In the genomic region with DNA sequence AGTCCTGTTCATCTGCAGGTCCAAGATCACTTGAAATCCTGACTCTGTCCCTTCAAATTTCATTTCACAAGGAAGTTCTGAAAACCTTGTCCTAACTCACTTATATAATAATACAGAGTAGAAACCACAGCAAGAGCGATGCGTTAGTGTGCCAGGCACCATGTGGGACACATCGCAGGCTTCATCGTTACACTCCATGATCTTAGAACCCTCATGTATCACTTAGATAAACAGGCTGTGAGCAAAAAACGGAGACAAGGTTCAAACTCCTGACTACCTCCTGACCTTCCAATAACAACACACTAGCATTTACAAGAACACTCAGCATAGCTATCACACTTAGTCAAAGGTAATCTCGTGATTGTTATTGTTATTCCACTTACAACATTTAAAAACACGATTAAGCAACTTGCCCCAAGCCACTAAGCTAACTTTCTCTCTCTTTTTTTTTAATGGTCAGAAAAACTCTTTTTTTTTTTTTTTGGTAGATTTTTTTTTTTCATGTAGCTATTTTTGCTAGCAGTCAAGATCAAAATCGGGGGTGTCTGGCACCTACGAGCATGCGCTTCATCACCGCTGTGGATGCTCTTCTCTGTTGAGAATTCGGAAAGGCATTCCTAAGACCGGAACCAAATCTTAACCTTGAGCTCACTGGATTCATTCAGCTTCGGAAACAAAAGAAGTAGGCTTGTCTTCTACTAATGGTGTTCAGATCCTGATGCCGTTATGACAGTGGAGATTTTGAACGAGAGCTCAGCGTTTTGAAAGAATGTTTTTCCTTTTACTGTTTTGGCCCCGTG, we compare ENCODE assay signal across 22 mouse cellular contexts.
A peak's percentile ranks its signal among the peaks of the same experiment; 100 is the strongest.
DNase-seq lines count a peak whose midpoint lies in the region; ATAC-seq and TF ChIP-seq lines count a peak whose summit lies in the region.
"Had no signal": no experiment of that assay in that cellular context is flagged by ENCODE, and none has a peak within 500 bp of the region (broad histone marks: within the 10 kb centered on the region; RNA-seq: fewer than 3 reads in every experiment).

No protein-coding gene starts in this region.

- no peak overlapping the region for H3K27ac ChIP-seq in lung, postnatal 0 days (ENCODE audit: low read length)
- H3K27ac ChIP-seq: embryonic facial prominence, embryonic 12.5 days; forebrain, embryonic 12.5 days; heart, embryonic 15.5 days; hindbrain, embryonic 13.5 days; hindbrain, postnatal 0 days had no signal

- no peak for TF ChIP-seq CTCF in lung, postnatal 0 days (IDR thresholded peaks at IDR 0.05)

- H3K4me3 ChIP-seq in lung, postnatal 0 days (ENCODE audit: low read depth, low read length): no peak overlapping the region
- H3K4me3 ChIP-seq: embryonic facial prominence, embryonic 12.5 days; forebrain, embryonic 12.5 days; heart, embryonic 15.5 days; hindbrain, embryonic 13.5 days had no signal

- no peaks in the 10 kb centered on the region for H3K36me3 ChIP-seq in lung, postnatal 0 days (ENCODE audit: insufficient read depth, low read length)
- H3K36me3 ChIP-seq: embryonic facial prominence, embryonic 12.5 days; forebrain, embryonic 12.5 days; heart, embryonic 15.5 days; hindbrain, embryonic 13.5 days had no signal

- peak; percentile 82 for DNase-seq in heart, adult 11 months
- no peak for DNase-seq in heart, adult 9 months (ENCODE audit: low spot score in 2 of 2)
- DNase-seq in lung, postnatal 0 days (ENCODE audit: low spot score): peak; percentile 86
- no peak for DNase-seq in lung, adult 18-20 months
- DNase-seq in R1 (ENCODE audit: low read depth, low spot score): peak; percentile 64
- no peak for DNase-seq in spleen, adult 12 weeks (ENCODE audit: low spot score)
- DNase-seq in adrenal gland, adult 18-20 months (ENCODE audit: low spot score in 2 of 2): no peak
- DNase-seq: adrenal gland, adult 8-10 months; adrenal gland, postnatal 36 days; cerebellum, adult 8-10 months; cerebellum, postnatal 25 days; gastrocnemius, postnatal 36 days; heart, adult 18-20 months; heart, postnatal 14 days had no signal

- H3K27me3 ChIP-seq in lung, postnatal 0 days (replicated peaks; ENCODE audit: insufficient read depth, low read length): no peaks in the 10 kb centered on the region
- H3K27me3 ChIP-seq: embryonic facial prominence, embryonic 12.5 days; forebrain, embryonic 12.5 days; heart, embryonic 15.5 days; hindbrain, embryonic 13.5 days had no signal

- H3K4me2 ChIP-seq in lung, postnatal 0 days (replicated peaks; ENCODE audit: low read depth, low read length): no peak overlapping the region
- H3K4me2 ChIP-seq: embryonic facial prominence, embryonic 12.5 days; forebrain, embryonic 12.5 days; heart, embryonic 11.5 days; heart, embryonic 15.5 days; hindbrain, embryonic 13.5 days had no signal

- ATAC-seq in lung, postnatal 0 days: peak; percentile 81
- ATAC-seq: activated CD4-positive, CD25-positive, alpha-beta regulatory T cell, adult 4 months; forebrain, embryonic 16.5 days; hindbrain, postnatal 0 days had no signal

- H3K9me3 ChIP-seq in lung, postnatal 0 days (ENCODE audit: low read length): no peaks in the 10 kb centered on the region
- H3K9me3 ChIP-seq: embryonic facial prominence, embryonic 12.5 days; forebrain, embryonic 12.5 days; heart, embryonic 15.5 days; hindbrain, embryonic 13.5 days had no signal

- peak; percentile 54 for TF ChIP-seq EP300 in lung, postnatal 0 days (IDR thresholded peaks at IDR 0.05)

- H3K4me1 ChIP-seq in lung, postnatal 0 days (ENCODE audit: insufficient read depth, low read depth, low read length): no peaks in the 10 kb centered on the region
- H3K4me1 ChIP-seq: embryonic facial prominence, embryonic 12.5 days; forebrain, embryonic 12.5 days; heart, embryonic 15.5 days; hindbrain, embryonic 13.5 days had no signal

- no peak overlapping the region for H3K9ac ChIP-seq in lung, postnatal 0 days (replicated peaks; ENCODE audit: low read depth)
- H3K9ac ChIP-seq: embryonic facial prominence, embryonic 12.5 days; forebrain, embryonic 12.5 days; heart, embryonic 15.5 days; hindbrain, embryonic 13.5 days had no signal

- WGBS in lung, postnatal 0 days: 62% methylated on average over 18 of the region's 18 CpGs

Comparison
In these comparisons a context has a peak if more than half of its experiments do, and no peak if none do; other contexts are left out.
1. DNase-seq: peak in heart, adult 11 months (single experiment), lung, postnatal 0 days (single experiment) and R1 (single experiment); none in heart, adult 9 months (0 of 2), lung, adult 18-20 months (0 of 2), spleen, adult 12 weeks (single experiment) and adrenal gland, adult 18-20 months (0 of 2).